Mouse (Mus musculus): ENCODE measurements around the gene Tex2. TPM values are rescaled to one million over a fixed set of nuclear protein-coding genes. Genes with fewer than 3 reads are reported as not detected.

The Tex2 gene
- total and polyA plus RNA-seq, 2 experiments from 2014 or later, result 23.0 to 49.3 TPM

DNA sequence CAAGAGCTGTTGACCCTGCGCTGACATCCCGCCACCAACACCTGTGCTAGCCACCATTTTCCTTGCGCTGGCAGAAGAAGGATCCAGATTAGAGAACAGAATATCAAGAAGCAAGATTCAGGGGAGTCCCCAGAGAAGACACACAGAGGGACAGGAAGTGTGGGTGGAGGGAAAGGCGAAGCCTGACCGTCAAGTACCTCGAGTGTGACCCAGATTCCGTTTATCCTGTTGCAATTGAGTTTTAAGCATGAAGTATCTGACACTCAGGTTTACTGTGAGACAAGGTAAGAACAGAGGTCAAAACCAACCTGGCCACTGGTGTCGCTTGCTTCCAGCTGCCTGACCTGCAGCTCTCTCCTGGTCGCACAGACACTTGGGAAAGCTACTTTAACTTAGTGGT, 68.3 kb downstream of the Tex2 start:
- no peaks in the 10 kb centered on the region for H3K27me3 ChIP-seq (ENCODE audit: insufficient read depth, low read length)
- no peak for DNase-seq
- no peak for TF ChIP-seq CTCF (IDR thresholded peaks at IDR 0.05; ENCODE audit: low read depth)

DNA sequence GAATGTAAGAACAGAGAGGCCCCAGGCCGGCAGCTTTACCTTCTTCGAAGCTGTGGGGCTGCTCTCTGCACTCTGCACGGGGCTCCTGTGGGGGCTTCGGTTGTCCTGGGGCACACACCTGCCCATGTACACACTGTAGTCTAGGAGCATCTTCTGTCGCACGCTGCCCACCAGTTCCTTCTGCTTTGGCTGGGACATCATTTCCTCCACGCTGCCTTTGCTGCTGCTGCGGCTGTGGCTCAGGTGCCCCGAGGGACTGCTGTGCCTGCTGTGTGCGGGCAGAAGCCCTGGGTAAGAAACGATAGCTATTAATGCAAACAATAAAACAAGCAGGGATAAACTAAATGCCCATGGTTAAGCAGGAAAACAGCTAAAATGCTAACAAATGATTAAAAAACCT, 69.1 kb downstream of the Tex2 start:
- H3K4me1 ChIP-seq (ENCODE audit: insufficient read depth), result no peaks in the 10 kb centered on the region
- peaks cover 33% of the 10 kb centered on the region for H3K36me3 ChIP-seq (ENCODE audit: insufficient read depth)
- no peak overlapping the region for H3K4me3 ChIP-seq (ENCODE audit: low read depth, low read length)
- no peaks in the 10 kb centered on the region for H3K9me3 ChIP-seq (ENCODE audit: low read length)
- no peak overlapping the region for H3K9ac ChIP-seq
- ATAC-seq (no peak), DNase-seq (no peak)
- no peak overlapping the region for H3K4me2 ChIP-seq (ENCODE audit: low read depth)
- no peak overlapping the region for H3K27ac ChIP-seq (ENCODE audit: low read depth, low read length)
- no peak for TF ChIP-seq CTCF (IDR thresholded peaks at IDR 0.05; ENCODE audit: low read depth)
- no peaks in the 10 kb centered on the region for H3K27me3 ChIP-seq (ENCODE audit: insufficient read depth, low read length)
- WGBS, result 91% methylated on average over 11 of the region's 11 CpGs

More for the DNA sequence above, 68.3 kb downstream of the Tex2 start:
- Histone ChIP-seq H3K4me3 (ENCODE audit: low read depth, low read length) (no peak overlapping the region), H3K27ac (ENCODE audit: low read depth, low read length) (no peak overlapping the region), H3K4me2 (ENCODE audit: low read depth) (no peak overlapping the region), H3K36me3 (ENCODE audit: insufficient read depth) (peaks cover 33% of the 10 kb centered on the region), H3K4me1 (ENCODE audit: insufficient read depth) (no peaks in the 10 kb centered on the region), H3K9ac (no peak overlapping the region), H3K9me3 (ENCODE audit: low read length) (no peaks in the 10 kb centered on the region)
- 95% methylated on average over 9 of the region's 9 CpGs for WGBS
- ATAC-seq, result no peak

DNA sequence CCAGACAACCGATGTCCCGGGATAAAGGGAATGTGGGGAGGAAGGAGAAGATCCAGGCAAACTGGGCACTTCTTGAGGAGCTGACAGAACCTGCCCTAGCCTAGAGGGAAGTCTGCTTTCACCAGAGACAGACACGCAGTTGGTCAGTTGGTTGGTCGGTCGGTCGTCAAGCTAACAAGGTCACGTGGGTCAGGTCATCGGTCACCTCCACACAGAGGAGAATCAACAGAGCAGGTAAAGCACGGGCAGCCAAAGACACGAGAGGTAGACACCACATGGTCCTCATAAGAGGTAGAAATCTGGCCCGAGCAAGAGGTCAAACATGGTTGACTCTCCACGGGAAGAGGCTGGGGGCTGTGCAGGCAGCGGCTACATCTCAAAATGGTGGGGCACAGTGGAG, 70.2 kb downstream of the Tex2 start:
- no peak overlapping the region for H3K4me3 ChIP-seq (ENCODE audit: low read depth, low read length)
- DNase-seq, result no peak
- TF ChIP-seq CTCF (IDR thresholded peaks at IDR 0.05; ENCODE audit: low read depth), result no peak
- WGBS, result 92% methylated on average over 13 of the region's 13 CpGs
- H3K9me3 ChIP-seq (ENCODE audit: low read length), result no peaks in the 10 kb centered on the region
- H3K27me3 ChIP-seq (ENCODE audit: insufficient read depth, low read length), result no peaks in the 10 kb centered on the region
- no peak overlapping the region for H3K9ac ChIP-seq
- H3K27ac ChIP-seq (ENCODE audit: low read depth, low read length), result no peak overlapping the region
- H3K4me1 ChIP-seq (ENCODE audit: insufficient read depth), result no peaks in the 10 kb centered on the region
- no peak overlapping the region for H3K4me2 ChIP-seq (ENCODE audit: low read depth)
- no peak for ATAC-seq
- H3K36me3 ChIP-seq (ENCODE audit: insufficient read depth), result peaks cover 33% of the 10 kb centered on the region

GRCm38 (mm10) chr11:106542385-106542784, 70.8 kb downstream of the Tex2 start:
- no peak for DNase-seq
- H3K4me3 ChIP-seq (ENCODE audit: low read depth, low read length), result no peak overlapping the region
- no peak overlapping the region for H3K27ac ChIP-seq (ENCODE audit: low read depth, low read length)
- no peak for TF ChIP-seq CTCF (IDR thresholded peaks at IDR 0.05; ENCODE audit: low read depth)
- H3K36me3 ChIP-seq (ENCODE audit: insufficient read depth), result peaks cover 33% of the 10 kb centered on the region
- H3K27me3 ChIP-seq (ENCODE audit: insufficient read depth, low read length), result no peaks in the 10 kb centered on the region
- H3K4me2 ChIP-seq (ENCODE audit: low read depth), result no peak overlapping the region
- no peaks in the 10 kb centered on the region for H3K4me1 ChIP-seq (ENCODE audit: insufficient read depth)
- no peak for ATAC-seq
- no peak overlapping the region for H3K9ac ChIP-seq
- H3K9me3 ChIP-seq (ENCODE audit: low read length), result no peaks in the 10 kb centered on the region

DNA sequence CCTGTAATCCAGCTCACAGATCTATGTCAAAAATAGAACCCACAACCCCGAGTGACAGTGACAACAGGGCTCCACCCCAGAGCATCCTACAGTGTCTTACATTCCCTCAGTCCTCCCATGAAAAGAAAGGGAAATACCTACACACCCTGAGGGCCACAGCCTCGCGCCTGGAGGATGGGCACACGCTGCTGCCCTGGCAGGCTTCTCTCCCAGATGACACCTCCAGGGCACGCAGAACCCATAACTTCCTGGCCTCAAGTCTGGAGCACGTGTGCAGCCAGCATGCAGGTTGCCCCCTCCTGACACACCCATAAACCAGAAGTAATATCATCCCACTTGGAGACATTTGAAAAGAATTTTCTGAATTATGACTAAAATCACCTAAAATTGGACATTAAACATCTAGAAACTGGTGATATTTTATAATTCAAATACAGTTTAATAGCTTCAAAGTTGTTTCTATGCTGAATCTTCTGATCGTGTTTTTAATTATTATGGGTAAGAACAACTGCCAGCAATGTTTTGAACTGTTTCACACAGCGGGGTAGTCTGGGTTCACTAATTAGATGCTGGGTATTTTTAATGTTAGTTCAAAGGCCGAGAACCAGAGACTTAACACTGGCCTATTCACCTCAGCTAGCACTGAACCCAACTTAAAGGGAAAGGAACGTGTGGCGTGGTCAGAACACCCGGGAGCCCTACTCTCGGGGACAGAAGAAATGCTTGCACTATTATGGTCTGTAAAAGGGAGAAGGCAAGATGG, 72.5 kb downstream of the Tex2 start:
- Histone ChIP-seq H3K4me1 (ENCODE audit: insufficient read depth) (no peaks in the 10 kb centered on the region), H3K9ac (no peak overlapping the region), H3K27me3 (ENCODE audit: insufficient read depth, low read length) (no peaks in the 10 kb centered on the region), H3K4me2 (ENCODE audit: low read depth) (no peak overlapping the region), H3K4me3 (ENCODE audit: low read depth, low read length) (no peak overlapping the region), H3K36me3 (ENCODE audit: insufficient read depth) (peaks cover 23% of the 10 kb centered on the region), H3K27ac (ENCODE audit: low read depth, low read length) (no peak overlapping the region), H3K9me3 (ENCODE audit: low read length) (no peaks in the 10 kb centered on the region)
- ATAC-seq (no peak), DNase-seq (no peak)
- no peak for TF ChIP-seq CTCF (IDR thresholded peaks at IDR 0.05; ENCODE audit: low read depth)
- 55% methylated on average over 13 of the region's 13 CpGs for WGBS

GRCm38 (mm10) chr11:106536253-106536912, 76.8 kb downstream of the Tex2 start:
- 52% methylated on average over 11 of the region's 11 CpGs for WGBS
- Histone ChIP-seq H3K4me2 (ENCODE audit: low read depth) (no peak overlapping the region), H3K9me3 (ENCODE audit: low read length) (no peaks in the 10 kb centered on the region), H3K4me1 (ENCODE audit: insufficient read depth) (no peaks in the 10 kb centered on the region), H3K36me3 (ENCODE audit: insufficient read depth) (peaks cover 8% of the 10 kb centered on the region; the same call in 1 of the 2 replicates), H3K27ac (ENCODE audit: low read depth, low read length) (peak overlapping the region; percentile 42), H3K9ac (no peak overlapping the region), H3K27me3 (ENCODE audit: insufficient read depth, low read length) (no peaks in the 10 kb centered on the region), H3K4me3 (ENCODE audit: low read depth, low read length) (no peak overlapping the region)
- DNase-seq (peak; percentile 20), ATAC-seq (peak; percentile 63)
- TF ChIP-seq CTCF (IDR thresholded peaks at IDR 0.05; ENCODE audit: low read depth), result no peak

GRCm38 (mm10) chr11:106535660-106536252, 77.5 kb downstream of the Tex2 start:
- H3K27me3 ChIP-seq (ENCODE audit: insufficient read depth, low read length), result no peaks in the 10 kb centered on the region
- TF ChIP-seq CTCF (IDR thresholded peaks at IDR 0.05; ENCODE audit: low read depth), result no peak
- DNase-seq (no peak), ATAC-seq (no peak)
- H3K27ac ChIP-seq (ENCODE audit: low read depth, low read length), result no peak overlapping the region; the same call in 1 of the 2 replicates
- H3K4me1 ChIP-seq (ENCODE audit: insufficient read depth), result no peaks in the 10 kb centered on the region
- no peak overlapping the region for H3K4me2 ChIP-seq (ENCODE audit: low read depth)
- WGBS, result 84% methylated on average over 9 of the region's 9 CpGs
- H3K9ac ChIP-seq, result no peak overlapping the region
- H3K9me3 ChIP-seq (ENCODE audit: low read length), result no peaks in the 10 kb centered on the region
- no peak overlapping the region for H3K4me3 ChIP-seq (ENCODE audit: low read depth, low read length)
- peaks cover 9% of the 10 kb centered on the region; the same call in 1 of the 2 replicates for H3K36me3 ChIP-seq (ENCODE audit: insufficient read depth)
